Mouse (Mus musculus): ENCODE data around the gene G3bp1. TPM values are rescaled to one million over a fixed set of nuclear protein-coding genes. Genes with fewer than 3 reads are reported as not detected.

The G3bp1 gene
- total and polyA plus RNA-seq, 3 experiments: 145 to 233 (median 183) TPM

DNA sequence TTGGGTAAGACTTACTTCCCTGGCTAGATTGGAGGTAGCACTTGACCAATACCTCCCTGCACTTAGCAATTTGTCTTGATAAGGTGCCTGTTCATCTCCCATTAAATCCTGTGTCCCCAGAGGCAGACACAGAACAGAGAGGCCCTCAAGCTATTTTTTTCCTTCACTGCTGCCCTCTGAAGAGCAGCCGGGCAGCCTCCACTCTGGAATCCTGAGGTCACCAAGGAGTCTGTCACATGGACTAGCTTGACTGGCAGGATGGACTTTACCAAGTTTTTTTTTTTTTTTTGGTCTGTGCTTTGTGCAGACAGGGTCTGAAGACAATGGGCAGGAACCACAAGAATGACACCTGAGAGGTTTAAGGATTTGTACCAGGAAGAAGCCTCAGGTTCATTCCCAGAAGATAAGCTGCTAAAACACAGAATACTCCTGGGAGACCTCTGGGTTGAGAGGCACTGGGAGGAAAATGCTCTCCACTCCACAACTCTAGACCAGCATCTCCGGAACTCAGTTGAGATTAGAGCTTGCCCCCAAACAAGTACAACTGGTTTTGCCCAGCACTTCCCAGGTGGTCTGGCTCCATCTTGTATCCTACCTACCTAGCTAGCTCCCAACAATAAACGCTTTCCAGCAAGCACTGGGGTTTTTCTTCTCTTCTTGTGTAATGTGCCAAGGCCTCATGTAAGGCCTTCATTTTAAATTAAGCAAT lies 9.5 kb upstream of the G3bp1 start:
- Histone ChIP-seq H3K79me2 (replicated peaks; ENCODE audit: control insufficient read depth, extremely low read depth, insufficient read depth, poor library complexity, severe bottlenecking) (peaks cover 19% of the 10 kb centered on the region), H3K27ac (ENCODE audit: insufficient read depth, low read depth) (no peak overlapping the region), H3K9ac (ENCODE audit: insufficient read depth, low read depth) (peak overlapping the region; percentile 59), H3K4me2 (ENCODE audit: insufficient read depth, low read depth, poor library complexity, severe bottlenecking) (peak overlapping the region; percentile 90), H3K27me3 (replicated peaks) (no peaks in the 10 kb centered on the region), H3K36me3 (replicated peaks in 1 of 2; ENCODE audit: control insufficient read depth in 1 of 2, insufficient read depth in 1 of 2, low read length in 1 of 2) (peaks cover 0 to 29% of the 10 kb centered on the region in 2 experiments), H3K4me3 (replicated peaks in 1 of 3; ENCODE audit: low read depth in 2 of 3, low read length in 2 of 3, poor library complexity in 1 of 3) (peak overlapping the region; percentile 86 to 92 (median 89)), H3K4me1 (ENCODE audit: control insufficient read depth in 1 of 2, insufficient read depth in 2 of 2) (peaks cover 8 to 59% of the 10 kb centered on the region in 2 experiments; a peak in 3 of 4 replicates), H3K9me3 (replicated peaks; ENCODE audit: low read length) (no peaks in the 10 kb centered on the region)
- TF ChIP-seq PAX5 (IDR thresholded peaks at IDR 0.05; ENCODE audit: low read length): no peak
- peak; percentile 28; the same call in 1 of the 2 replicates for TF ChIP-seq ZNF384 (IDR thresholded peaks at IDR 0.05; ENCODE audit: low read depth, low read length)
- dilution Hi-C loops (cut with MboI; ENCODE audit: extremely low pct_ligation_motif_present, extremely low pct_unique_long_range_greater_than_20kb, low sequenced_read_pairs): no loop called here
- in situ Hi-C loops (cut with MboI; ENCODE audit: low pct_ligation_motif_present, low pct_unique_long_range_greater_than_20kb, low sequenced_read_pairs): no loop called here
- no peak for DNase-seq (ENCODE audit: extremely low read depth)

DNA sequence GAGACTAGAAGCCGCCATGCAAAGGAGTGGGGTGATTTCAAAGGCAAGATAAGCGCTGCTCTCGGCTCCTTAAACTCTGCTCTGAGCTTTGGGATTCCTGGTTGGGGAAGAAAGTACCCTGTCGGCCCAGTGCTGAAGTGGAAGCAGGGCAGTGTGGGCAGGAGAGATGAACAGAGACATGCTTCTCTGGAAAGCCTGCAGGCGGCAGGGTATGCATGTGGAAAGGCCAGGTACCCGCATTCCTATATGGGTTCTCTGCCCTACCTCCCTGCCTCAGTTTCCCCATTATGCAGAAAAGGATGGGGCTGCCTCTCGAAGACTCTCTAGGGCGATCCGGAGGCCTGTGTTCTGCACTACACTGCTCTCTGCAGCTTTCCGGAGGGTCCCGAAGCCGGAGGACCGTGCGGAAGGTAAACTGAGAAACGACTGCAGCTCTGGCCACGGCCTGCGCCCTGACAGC lies 8.9 kb upstream of the G3bp1 start:
- no peaks in the 10 kb centered on the region for H3K9me3 ChIP-seq (replicated peaks; ENCODE audit: low read length)
- peak; percentile 56 for DNase-seq (ENCODE audit: extremely low read depth)
- no peaks in the 10 kb centered on the region for H3K27me3 ChIP-seq (replicated peaks)
- dilution Hi-C loops (cut with MboI; ENCODE audit: extremely low pct_ligation_motif_present, extremely low pct_unique_long_range_greater_than_20kb, low sequenced_read_pairs) (no loop called here), in situ Hi-C loops (cut with MboI; ENCODE audit: low pct_ligation_motif_present, low pct_unique_long_range_greater_than_20kb, low sequenced_read_pairs) (no loop called here)
- peaks cover 19% of the 10 kb centered on the region for H3K79me2 ChIP-seq (replicated peaks; ENCODE audit: control insufficient read depth, extremely low read depth, insufficient read depth, poor library complexity, severe bottlenecking)
- peaks cover 8 to 56% of the 10 kb centered on the region in 2 experiments; a peak in 3 of 4 replicates for H3K4me1 ChIP-seq (ENCODE audit: control insufficient read depth in 1 of 2, insufficient read depth in 2 of 2)
- no peak overlapping the region for H3K27ac ChIP-seq (ENCODE audit: insufficient read depth, low read depth)
- H3K36me3 ChIP-seq (replicated peaks in 1 of 2; ENCODE audit: control insufficient read depth in 1 of 2, insufficient read depth in 1 of 2, low read length in 1 of 2): peaks cover 0 to 23% of the 10 kb centered on the region in 2 experiments
- H3K4me3 ChIP-seq (replicated peaks in 1 of 3; ENCODE audit: low read depth in 2 of 3, low read length in 2 of 3, poor library complexity in 1 of 3): peak overlapping the region; percentile 86 to 92 (median 89)
- peak overlapping the region; percentile 59 for H3K9ac ChIP-seq (ENCODE audit: insufficient read depth, low read depth)
- peak overlapping the region; percentile 90 for H3K4me2 ChIP-seq (ENCODE audit: insufficient read depth, low read depth, poor library complexity, severe bottlenecking)
- TF ChIP-seq SIN3A (IDR thresholded peaks at IDR 0.05; ENCODE audit: low read length): no peak
- TF ChIP-seq IRF4 (IDR thresholded peaks at IDR 0.05; ENCODE audit: low read depth, low read length): no peak
- TF ChIP-seq CHD2 (IDR thresholded peaks at IDR 0.05; ENCODE audit: low read length): no peak
- TF ChIP-seq UBTF (IDR thresholded peaks at IDR 0.05; ENCODE audit: low read depth, low read length): no peak; the same call in none of the 2 replicates
- TF ChIP-seq MAFK (IDR thresholded peaks at IDR 0.05; ENCODE audit: insufficient replicate concordance, low read length): no peak
- no peak for TF ChIP-seq NRF1 (IDR thresholded peaks at IDR 0.05; ENCODE audit: low read depth, low read length)
- no peak for TF ChIP-seq ZC3H11A (IDR thresholded peaks at IDR 0.05; ENCODE audit: low read depth, low read length)
- TF ChIP-seq ZNF384 (IDR thresholded peaks at IDR 0.05; ENCODE audit: low read depth, low read length): no peak
- TF ChIP-seq KAT2A (IDR thresholded peaks at IDR 0.05; ENCODE audit: insufficient replicate concordance, low read length): no peak
- no peak for TF ChIP-seq E2F4 (IDR thresholded peaks at IDR 0.05; ENCODE audit: insufficient replicate concordance, low read depth, low read length)
- no peak for TF ChIP-seq MEF2A (IDR thresholded peaks at IDR 0.05; ENCODE audit: borderline replicate concordance, low read depth, low read length)
- no peak for TF ChIP-seq POLR2A (IDR thresholded peaks at IDR 0.05; ENCODE audit: low read depth, low read length)
- no peak for TF ChIP-seq GABPA (IDR thresholded peaks at IDR 0.05; ENCODE audit: insufficient replicate concordance, low read depth, low read length)
- TF ChIP-seq PAX5 (IDR thresholded peaks at IDR 0.05; ENCODE audit: low read length): no peak
- no peak for TF ChIP-seq POLR2AphosphoS2 (IDR thresholded peaks at IDR 0.05; ENCODE audit: low read depth, low read length)
- peak; percentile 91 for TF ChIP-seq MXI1 (IDR thresholded peaks at IDR 0.05; ENCODE audit: low read depth, low read length)
- peak; percentile 84 for TF ChIP-seq MAX (IDR thresholded peaks at IDR 0.05; ENCODE audit: low read length)
- TF ChIP-seq USF1 (IDR thresholded peaks at IDR 0.05; ENCODE audit: low read depth, low read length): no peak
- TF ChIP-seq ELF1 (IDR thresholded peaks at IDR 0.05; ENCODE audit: low read depth, low read length): no peak
- no peak for TF ChIP-seq EP300 (IDR thresholded peaks at IDR 0.05; ENCODE audit: low read length)
- TF ChIP-seq TBP (conservative IDR thresholded peaks at IDR 0.05; ENCODE audit: low read depth, low read length): no peak
- TF ChIP-seq BHLHE40 (IDR thresholded peaks at IDR 0.05; ENCODE audit: low read depth, low read length): no peak; the same call in 1 of the 2 replicates
- TF ChIP-seq JUN (IDR thresholded peaks at IDR 0.05; ENCODE audit: insufficient read depth, low read depth, low read length): no peak
- TF ChIP-seq MAZ (IDR thresholded peaks at IDR 0.05; ENCODE audit: low read depth, low read length): no peak
- no peak for TF ChIP-seq JUND (conservative IDR thresholded peaks at IDR 0.05; ENCODE audit: low read depth, low read length)
- TF ChIP-seq NELFE (IDR thresholded peaks at IDR 0.05; ENCODE audit: low read depth, low read length): no peak
- peak; percentile 90 for TF ChIP-seq MYC (IDR thresholded peaks at IDR 0.05; ENCODE audit: low read depth, low read length)
- peak; percentile 80 for TF ChIP-seq RAD21 (IDR thresholded peaks at IDR 0.05; ENCODE audit: low read depth, low read length)
- no peak for TF ChIP-seq TCF12 (IDR thresholded peaks at IDR 0.05; ENCODE audit: low read depth, low read length)
- TF ChIP-seq CHD1 (IDR thresholded peaks at IDR 0.05; ENCODE audit: low read depth, low read length): 0 out of 2 replicates have a peak, but pooled peaks have one; percentile 53
- no peak for TF ChIP-seq USF2 (conservative IDR thresholded peaks at IDR 0.05; ENCODE audit: low read depth, low read length)
- peak; percentile 48 for TF ChIP-seq SMC3 (IDR thresholded peaks at IDR 0.05; ENCODE audit: low read depth, low read length)
